Mouse (Mus musculus) cortical plate, adult 2 months (tissue): ENCODE data around the gene Disp1.

Experiments
- CTCF ChIP-seq: fragments of 200-500 bp; IDR thresholded peaks from 2 replicates; pipeline ENCODE4 v1.5.1; 2011; ENCODE audit warnings: mild to moderate bottlenecking, control low read depth, low read length; ENCODE audit not compliant: insufficient read depth; ENCODE audit errors: extremely low read depth
- POLR2A ChIP-seq: fragments of 200-500 bp; IDR thresholded peaks from 2 replicates; pipeline ENCODE4 v1.6.1; 2011; ENCODE audit warnings: mild to moderate bottlenecking, low read length, control low read depth; ENCODE audit not compliant: insufficient read depth; ENCODE audit errors: extremely low read depth

DNA sequence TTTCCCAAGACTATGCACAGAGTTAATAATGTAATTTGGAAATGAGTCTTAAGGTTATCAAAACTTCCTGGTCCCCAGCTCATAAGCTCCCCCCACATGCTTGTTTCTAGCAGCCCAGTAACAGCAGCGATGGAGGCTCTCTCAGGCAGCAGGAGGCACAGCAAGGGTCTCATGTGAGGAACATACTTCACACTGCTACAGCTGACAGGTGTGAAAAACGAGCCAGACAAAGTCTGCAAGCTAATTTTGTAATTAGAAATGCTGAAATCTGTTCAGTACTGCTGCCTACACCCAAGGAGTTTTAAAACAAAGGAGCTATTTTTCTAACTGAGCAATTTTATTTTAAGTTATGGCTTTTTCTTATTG lies 40.3 kb downstream of the Disp1 start:
- TF ChIP-seq POLR2A: no peak
- no peak for TF ChIP-seq CTCF
